Mouse (Mus musculus): ENCODE measurements at regions not wholly inside any gene's neighbourhood (a gene's known extent, or its start where the extent isn't known, plus 50 kb on each side); places are given as distances from the start of the nearest gene placed in this dataset.
A peak's percentile ranks its signal among the peaks of the same experiment; 100 is the strongest.

GRCm38 (mm10) chr16:39102151-39102550, 209.7 kb downstream of the Igsf11 start:
- DNase-seq (ENCODE audit: low spot score in 2 of 2) = no peak

DNA sequence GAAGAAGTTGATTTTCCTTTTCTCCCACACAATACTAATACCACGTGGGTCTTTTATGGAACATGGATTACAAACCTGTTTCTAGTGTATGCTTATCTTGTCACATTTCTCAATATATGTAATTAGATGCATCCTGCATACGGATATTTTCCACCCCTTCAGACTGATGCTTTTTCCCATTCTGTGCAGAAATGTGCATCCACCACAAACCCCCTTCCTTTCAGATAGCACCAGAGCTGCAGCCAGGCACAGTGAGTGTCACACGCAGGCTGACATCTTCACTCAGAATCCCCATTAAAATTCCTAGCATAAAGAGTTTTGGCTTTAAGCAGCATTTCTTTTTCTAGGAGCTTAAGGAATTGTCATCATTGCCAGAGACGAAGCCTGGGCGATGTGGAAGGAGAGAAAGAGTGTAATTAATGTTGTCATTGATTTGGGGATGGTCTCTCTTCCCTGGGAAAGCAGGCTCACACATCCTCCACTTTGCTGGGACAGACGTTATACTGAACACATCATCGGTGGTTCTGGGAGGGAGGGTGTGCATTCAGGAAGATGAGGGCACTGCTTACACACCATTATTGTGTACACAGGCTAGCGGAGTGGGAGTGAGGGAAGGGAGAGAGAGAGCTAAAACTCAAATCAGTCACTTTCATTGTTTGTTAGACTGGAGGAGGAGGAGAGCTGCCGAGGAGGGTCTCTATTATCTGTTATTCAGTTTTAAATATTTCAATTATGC, 211.1 kb downstream of the Igsf11 start:
- DNase-seq (ENCODE audit: low spot score in 2 of 2) = no peak

- peak in 1 of 2 experiments; percentile 19 for DNase-seq (ENCODE audit: low spot score in 2 of 2)
These were observed 217.0 kb downstream of the Igsf11 start for GRCm38 (mm10) chr16:39109383-39110033.

GRCm38 (mm10) chr16:39110089-39110488, 217.6 kb downstream of the Igsf11 start:
- DNase-seq (ENCODE audit: low spot score in 2 of 2) = no peak

GRCm38 (mm10) chr16:39118059-39118458, 225.6 kb downstream of the Igsf11 start:
- no peak for DNase-seq (ENCODE audit: low spot score in 2 of 2)

- no peak for DNase-seq (ENCODE audit: low spot score in 2 of 2)
These were observed 227.3 kb downstream of the Igsf11 start for GRCm38 (mm10) chr16:39119811-39120210.

DNA sequence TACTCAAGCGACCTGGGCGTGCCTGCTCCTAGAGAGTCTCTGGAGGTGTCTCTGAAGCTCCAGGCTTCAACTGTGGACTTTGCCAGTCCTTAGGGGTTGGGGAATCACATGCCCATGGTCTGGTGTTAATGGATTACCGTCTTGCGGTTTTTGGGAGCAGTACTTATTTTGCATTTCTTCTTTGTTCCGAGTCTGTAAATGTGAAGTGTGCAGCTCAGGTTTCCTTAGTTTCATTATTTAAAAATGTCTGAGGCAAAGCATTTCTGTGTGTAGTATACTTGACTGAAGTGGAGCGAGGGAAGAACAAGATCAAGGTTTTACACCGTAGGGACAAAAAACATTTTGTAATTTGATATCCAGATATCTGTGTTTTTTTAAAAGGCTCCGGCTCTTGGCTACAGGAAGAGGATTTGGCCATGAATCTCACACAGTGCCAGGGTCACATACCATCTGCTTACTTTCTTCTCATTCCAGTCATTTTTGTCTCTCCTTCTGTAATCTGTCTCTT, 231.0 kb downstream of the Igsf11 start:
- no peak for DNase-seq (ENCODE audit: low spot score in 2 of 2)

GRCm38 (mm10) chr16:39132459-39132858, 240.0 kb downstream of the Igsf11 start:
- DNase-seq (ENCODE audit: low spot score in 2 of 2) = no peak

GRCm38 (mm10) chr16:39135777-39136176, 243.3 kb downstream of the Igsf11 start:
- no peak for DNase-seq (ENCODE audit: low spot score in 2 of 2)

DNA sequence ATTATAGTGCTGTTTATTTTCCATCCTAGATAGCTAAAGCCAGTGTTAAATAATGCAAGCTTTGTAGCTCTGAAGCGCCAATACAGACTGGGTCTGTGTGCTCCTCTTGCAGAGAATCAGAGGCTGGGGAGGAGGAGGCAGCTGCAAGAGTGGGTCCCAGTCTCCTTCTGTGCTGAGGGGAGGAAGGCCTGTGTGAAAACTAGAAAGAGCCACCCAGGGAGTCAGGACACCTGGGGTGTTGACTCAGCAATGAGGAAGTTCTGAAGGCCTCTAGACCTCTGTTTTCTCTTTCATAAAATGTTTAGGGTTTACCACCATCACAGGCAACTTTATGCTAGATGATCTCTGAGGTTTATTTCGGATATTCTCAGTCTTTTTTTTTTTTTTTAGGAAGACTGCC, 254.7 kb downstream of the Igsf11 start:
- no peak for DNase-seq (ENCODE audit: low spot score in 2 of 2)

DNA sequence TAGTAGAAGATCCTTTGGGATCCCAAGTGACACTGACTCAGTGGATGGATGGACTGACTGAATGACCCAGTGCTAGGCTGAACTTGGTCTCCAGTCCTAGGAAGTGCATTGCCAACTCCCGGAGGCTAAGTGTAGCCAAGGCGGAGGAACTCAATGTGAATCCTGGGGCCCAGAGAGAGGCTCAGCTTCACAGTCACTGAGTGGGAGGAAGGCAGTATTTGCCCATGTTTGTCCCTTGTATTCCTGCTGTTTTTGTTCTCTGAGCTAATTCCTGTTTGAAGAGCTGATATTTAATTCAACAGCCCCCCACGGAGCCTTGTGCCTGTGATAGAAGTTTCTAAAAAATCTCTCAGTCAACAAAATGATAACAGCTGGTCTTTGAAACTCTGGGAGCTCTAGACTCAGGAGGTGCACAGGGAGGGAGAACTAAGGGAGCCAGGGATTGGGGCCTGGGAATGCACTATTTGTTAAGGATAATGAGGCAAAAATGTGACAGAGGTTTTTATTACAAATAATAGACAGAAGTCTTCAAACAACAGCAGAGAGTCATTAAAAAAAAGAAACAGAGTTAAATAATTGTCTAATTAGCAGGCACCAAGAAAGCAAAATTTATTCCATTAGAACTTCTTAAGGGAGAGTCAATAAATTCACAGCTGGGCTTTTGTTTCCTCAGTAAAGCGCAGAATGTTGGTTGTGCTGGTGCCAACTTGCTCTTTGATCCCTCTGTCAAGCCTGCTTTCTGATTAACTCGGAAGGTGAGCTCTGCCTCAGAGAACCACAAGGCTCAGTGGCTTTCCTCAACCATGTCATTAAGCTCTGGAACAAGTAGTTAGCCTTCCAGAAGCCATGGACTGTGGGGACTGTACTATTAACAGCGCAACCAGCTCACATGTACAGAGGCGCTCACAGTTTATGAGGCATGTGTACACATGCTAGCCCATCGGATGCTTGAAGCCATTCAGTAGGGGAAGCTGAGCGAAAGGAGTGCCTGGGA, 259.2 kb downstream of the Igsf11 start:
- no peak for DNase-seq (ENCODE audit: low spot score in 2 of 2)

DNA sequence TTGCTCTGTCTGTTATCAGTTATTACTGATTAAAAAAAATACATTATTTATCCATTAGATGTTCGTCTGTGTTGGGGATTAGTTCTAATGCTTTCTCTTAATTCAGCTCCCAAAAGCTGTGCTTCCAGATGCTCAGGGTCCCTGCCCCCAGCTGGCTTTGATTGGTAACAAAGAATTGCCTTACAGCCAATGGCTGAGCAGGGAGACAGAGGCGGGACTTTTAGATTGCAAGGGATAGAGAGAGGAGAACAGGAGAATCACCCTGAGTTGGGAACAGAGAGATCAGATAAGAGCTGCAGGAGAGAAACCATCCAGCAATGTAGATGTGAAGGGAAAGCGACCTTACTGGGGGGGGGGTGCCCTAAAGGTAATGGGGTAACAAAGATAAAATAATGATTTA, 266.4 kb downstream of the Igsf11 start:
- DNase-seq (ENCODE audit: low spot score in 2 of 2) = no peak

DNA sequence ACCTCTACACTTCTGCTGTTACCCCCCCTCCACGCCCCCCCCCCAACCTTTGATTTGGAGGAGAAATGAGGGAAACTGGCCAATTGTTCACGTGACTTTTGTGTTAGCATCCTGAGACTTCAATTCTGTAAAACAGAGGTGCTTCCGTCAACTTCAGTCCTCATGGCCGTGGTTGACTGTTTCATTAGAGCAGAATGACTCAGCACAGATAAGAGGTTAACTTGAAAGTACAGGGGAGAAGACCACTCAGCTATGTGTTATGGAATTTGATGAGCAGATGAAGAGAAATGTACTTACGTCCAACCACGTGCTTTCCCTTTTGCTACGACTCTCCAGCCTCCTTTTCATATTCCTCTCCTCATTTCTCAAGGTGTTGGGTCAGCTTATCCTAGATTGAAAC, 267.3 kb downstream of the Igsf11 start:
- DNase-seq (ENCODE audit: low spot score in 2 of 2) = no peak

DNA sequence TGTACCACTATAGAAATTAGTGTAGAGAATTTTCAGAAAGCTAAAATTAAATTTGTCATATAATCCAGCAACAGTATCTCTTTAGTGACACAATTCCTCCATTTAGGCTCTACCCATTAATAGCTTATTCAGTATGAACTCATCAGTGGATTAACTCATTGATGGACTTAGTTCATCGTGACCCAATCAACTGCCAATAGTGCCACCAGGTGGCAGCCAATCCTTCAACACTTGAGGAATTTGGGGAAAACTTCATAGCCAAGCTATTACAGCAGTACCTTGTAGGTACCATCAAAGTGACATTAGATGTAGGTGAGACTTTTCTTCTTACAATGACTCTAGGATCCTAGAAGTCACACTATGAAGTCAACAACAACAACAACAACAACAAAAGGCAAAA, 270.2 kb downstream of the Igsf11 start:
- DNase-seq (ENCODE audit: low spot score in 2 of 2) = no peak

DNA sequence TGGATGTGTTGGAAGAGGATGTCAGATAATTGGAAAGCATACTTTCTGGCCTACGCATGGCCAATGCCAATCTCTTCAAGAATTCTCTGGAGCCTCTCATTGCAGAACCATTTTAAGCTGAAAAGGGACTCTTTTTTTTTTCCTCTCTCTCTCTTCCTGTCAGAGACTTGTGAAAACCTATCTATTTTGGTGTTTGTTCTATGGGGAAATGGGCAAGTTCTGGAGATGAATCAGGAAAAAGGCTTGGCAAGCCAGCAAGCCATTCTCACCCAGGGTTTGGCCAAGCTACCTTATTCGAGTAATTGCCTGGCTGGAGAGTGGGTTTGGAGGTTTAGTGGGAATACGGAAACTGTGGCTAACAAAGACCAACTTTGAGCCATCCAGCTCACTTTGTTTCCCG, 299.4 kb downstream of the Igsf11 start:
- no peak for DNase-seq (ENCODE audit: low spot score in 2 of 2)

DNA sequence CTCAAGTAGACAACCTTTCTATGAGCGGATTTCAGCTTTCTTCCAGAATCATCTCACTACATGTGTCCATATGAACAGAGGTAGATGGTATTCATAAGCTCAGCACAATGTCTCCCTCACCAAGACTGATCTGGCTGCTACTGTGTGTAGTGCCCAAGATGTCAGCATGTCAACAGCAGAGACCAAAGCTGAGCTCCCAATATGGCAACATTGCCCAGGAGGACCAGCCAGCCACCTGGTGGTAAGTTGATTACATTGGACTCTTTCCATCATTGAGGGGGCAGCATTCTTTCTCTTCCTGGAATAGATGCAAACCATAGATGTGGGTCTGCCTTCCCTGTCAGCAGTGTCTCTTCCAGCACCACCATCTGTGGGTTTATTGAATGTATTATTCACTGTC, 303.0 kb downstream of the Igsf11 start:
- DNase-seq (ENCODE audit: low spot score in 2 of 2) = no peak

DNA sequence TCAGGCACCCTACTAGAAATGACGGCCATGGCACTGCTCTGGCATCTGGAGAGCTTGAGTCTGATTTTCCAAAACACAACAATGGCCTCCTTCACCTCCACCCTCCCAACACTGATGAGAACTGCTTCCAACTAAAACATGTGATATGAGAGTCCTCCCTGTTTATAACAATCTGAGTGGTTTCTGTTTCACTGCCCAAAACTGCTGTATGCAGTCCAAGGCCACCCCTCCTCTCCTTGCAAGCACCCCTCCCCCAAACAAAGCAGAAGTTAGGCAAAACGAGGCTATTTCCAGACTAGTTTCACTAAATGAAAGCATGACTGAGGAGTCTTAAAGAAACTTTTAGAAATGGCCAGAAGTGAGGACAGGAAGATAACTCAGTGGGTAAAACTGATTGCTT, 304.4 kb downstream of the Igsf11 start:
- no peak for DNase-seq (ENCODE audit: low spot score in 2 of 2)

DNA sequence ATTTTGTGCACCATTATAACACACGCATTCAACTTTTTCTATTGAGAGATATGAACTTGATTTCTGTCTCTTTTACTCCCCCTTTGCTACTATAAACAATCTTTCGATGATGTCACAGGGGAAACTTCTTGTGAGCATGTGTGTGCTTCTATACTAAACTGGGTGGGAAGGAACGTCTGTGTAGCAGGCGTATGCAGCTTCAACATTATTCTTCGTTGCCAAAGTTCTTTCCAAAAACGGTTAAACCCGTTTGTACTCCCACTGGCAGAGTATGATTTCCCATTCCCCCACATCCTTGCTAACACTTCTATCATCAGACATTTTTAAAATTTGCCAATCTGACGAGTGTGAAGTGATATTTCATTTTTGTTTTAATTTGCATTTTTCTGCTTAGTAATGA, 331.1 kb downstream of the Igsf11 start:
- no peak for DNase-seq (ENCODE audit: low spot score in 2 of 2)

- no peak for DNase-seq (ENCODE audit: low spot score in 2 of 2)
These were observed 337.0 kb downstream of the Igsf11 start for GRCm38 (mm10) chr16:39229501-39229900.

- no peak for DNase-seq (ENCODE audit: low spot score in 2 of 2)
These were observed 338.0 kb downstream of the Igsf11 start for GRCm38 (mm10) chr16:39230439-39230838.

- no peak for DNase-seq (ENCODE audit: low spot score in 2 of 2)
These were observed 341.8 kb downstream of the Igsf11 start for GRCm38 (mm10) chr16:39234290-39234689.

GRCm38 (mm10) chr16:39273490-39273889, 381.0 kb downstream of the Igsf11 start:
- no peak for DNase-seq (ENCODE audit: low spot score in 2 of 2)
